ENCODE assay signal across 9 mouse cellular contexts in genomic region chr4:59928347-59928746, GRCm38 (mm10). TPM values are rescaled to one million over a fixed set of nuclear protein-coding genes. Genes with fewer than 3 reads are reported as not detected.
A peak's percentile ranks its signal among the peaks of the same experiment; 100 is the strongest.
DNase-seq lines count a peak whose midpoint lies in the region; ATAC-seq and TF ChIP-seq lines count a peak whose summit lies in the region.
"Had no signal": no experiment of that assay in that cellular context is flagged by ENCODE, and none has a peak within 500 bp of the region (broad histone marks: within the 10 kb centered on the region; RNA-seq: fewer than 3 reads in every experiment).

No protein-coding gene starts in this region.

- peak; percentile 91 for TF ChIP-seq RAD21 in MEL (IDR thresholded peaks at IDR 0.05; ENCODE audit: low read depth, low read length)

- DNase-seq in MEL (ENCODE audit: low read depth, low spot score) = peak; percentile 90
- peak; percentile 73 for DNase-seq in c-Kit-positive CD71-negative TER-119-negative erythroid progenitor cells, embryonic 14.5 days (ENCODE audit: low read depth)
- peak; percentile 47 for DNase-seq in forebrain, postnatal 0 days
- DNase-seq in layer of hippocampus, adult 9-11 months = peak; percentile 78
- peak; percentile 80 to 83 for DNase-seq in lung, postnatal 4 days

- no peak overlapping the region for H3K4me3 ChIP-seq in MEL (ENCODE audit: control insufficient read depth in 1 of 2, insufficient read depth in 1 of 2, low read depth in 2 of 2, low read length in 2 of 2)
- no peak overlapping the region for H3K4me3 ChIP-seq in forebrain, postnatal 0 days (ENCODE audit: low read depth, low read length)
- no peak overlapping the region for H3K4me3 ChIP-seq in hindbrain, embryonic 13.5 days
- no peak overlapping the region for H3K4me3 ChIP-seq in small intestine, adult 2 months (ENCODE audit: low read depth, low read length)

- no peaks in the 10 kb centered on the region for H3K4me1 ChIP-seq in MEL (ENCODE audit: control insufficient read depth in 1 of 2, insufficient read depth in 2 of 2, low read length in 2 of 2)
- no peaks in the 10 kb centered on the region for H3K4me1 ChIP-seq in forebrain, postnatal 0 days (ENCODE audit: insufficient read depth)
- no peaks in the 10 kb centered on the region for H3K4me1 ChIP-seq in hindbrain, embryonic 13.5 days (replicated peaks)
- H3K4me1 ChIP-seq in small intestine, adult 2 months (ENCODE audit: control insufficient read depth, insufficient read depth, insufficient read length, low read length) = no peaks in the 10 kb centered on the region

- TF ChIP-seq POLR2A in MEL (IDR thresholded peaks at IDR 0.05; ENCODE audit: control insufficient read depth in 1 of 2, insufficient read depth in 1 of 2, low read depth in 1 of 2, low read length in 2 of 2, poor library complexity in 1 of 2) = no peak
- TF ChIP-seq POLR2A in small intestine, adult 2 months (IDR thresholded peaks at IDR 0.05; ENCODE audit: low read depth, low read length) = no peak

- H3K79me2 ChIP-seq in MEL (ENCODE audit: control insufficient read depth, insufficient read depth, low read length, poor library complexity) = no peaks in the 10 kb centered on the region

- TF ChIP-seq EP300 in MEL (IDR thresholded peaks at IDR 0.05; ENCODE audit: low read depth in 1 of 2, low read length in 2 of 2) = no peak

- no peak overlapping the region for H3K9ac ChIP-seq in MEL (ENCODE audit: control insufficient read depth, low read depth, low read length, poor library complexity, severe bottlenecking)
- H3K9ac ChIP-seq in forebrain, postnatal 0 days = no peak overlapping the region
- no peak overlapping the region for H3K9ac ChIP-seq in hindbrain, embryonic 13.5 days

- TF ChIP-seq CTCF in MEL (IDR thresholded peaks at IDR 0.05 in 2 of 3, conservative IDR thresholded peaks at IDR 0.05 in 1 of 3; ENCODE audit: control insufficient read depth in 1 of 3, insufficient read depth in 1 of 3, low read depth in 2 of 3, low read length in 3 of 3, poor library complexity in 1 of 3, severe bottlenecking in 1 of 3) = peak; percentile 76 to 98 (median 80)
- peak; percentile 58 for TF ChIP-seq CTCF in forebrain, postnatal 0 days (IDR thresholded peaks at IDR 0.05; ENCODE audit: low read depth)
- peak; percentile 55; the same call in 1 of the 2 replicates for TF ChIP-seq CTCF in small intestine, adult 2 months (IDR thresholded peaks at IDR 0.05; ENCODE audit: extremely low read depth, insufficient read length, insufficient replicate concordance, low read depth, low read length)

- H3K9me3 ChIP-seq in MEL (replicated peaks; ENCODE audit: insufficient read depth, low read length) = no peaks in the 10 kb centered on the region
- H3K9me3 ChIP-seq in forebrain, postnatal 0 days (ENCODE audit: low read length) = no peaks in the 10 kb centered on the region
- H3K9me3 ChIP-seq in hindbrain, embryonic 13.5 days = no peaks in the 10 kb centered on the region

- peaks cover 0 to 7% of the 10 kb centered on the region in 2 experiments; a peak in 3 of 4 replicates for H3K27me3 ChIP-seq in MEL (ENCODE audit: control insufficient read depth in 1 of 2, insufficient read depth in 2 of 2, low read length in 2 of 2)
- no peaks in the 10 kb centered on the region for H3K27me3 ChIP-seq in forebrain, postnatal 0 days (ENCODE audit: insufficient read depth, low read length)
- no peaks in the 10 kb centered on the region for H3K27me3 ChIP-seq in hindbrain, embryonic 13.5 days
- H3K27me3 ChIP-seq in small intestine, adult 2 months (ENCODE audit: control insufficient read depth, insufficient read depth, low read length) = no peaks in the 10 kb centered on the region

- H3K36me3 ChIP-seq in MEL (ENCODE audit: control insufficient read depth in 1 of 2, insufficient read depth in 2 of 2, low read length in 2 of 2) = no peaks in the 10 kb centered on the region
- no peaks in the 10 kb centered on the region for H3K36me3 ChIP-seq in forebrain, postnatal 0 days (ENCODE audit: insufficient read depth)
- no peaks in the 10 kb centered on the region for H3K36me3 ChIP-seq in hindbrain, embryonic 13.5 days
- no peaks in the 10 kb centered on the region for H3K36me3 ChIP-seq in small intestine, adult 2 months (ENCODE audit: control insufficient read depth, insufficient read depth, low read length)

- 24% methylated on average over 6 of the region's 6 CpGs for WGBS in forebrain, postnatal 0 days
- 23% methylated on average over 6 of the region's 6 CpGs for WGBS in hindbrain, embryonic 13.5 days
- 11% methylated on average over 6 of the region's 6 CpGs for WGBS in small intestine, adult 2 months

- no peak overlapping the region for H3K27ac ChIP-seq in MEL (ENCODE audit: control insufficient read depth, low read depth, low read length)
- no peak overlapping the region for H3K27ac ChIP-seq in forebrain, postnatal 0 days (ENCODE audit: low read depth, low read length)
- no peak overlapping the region for H3K27ac ChIP-seq in hindbrain, embryonic 13.5 days
- H3K27ac ChIP-seq in small intestine, adult 2 months (ENCODE audit: insufficient read depth, low read depth, low read length) = no peak overlapping the region

- no peak overlapping the region for H3K4me2 ChIP-seq in forebrain, postnatal 0 days (ENCODE audit: low read depth)
- H3K4me2 ChIP-seq in hindbrain, embryonic 13.5 days = no peak overlapping the region

- peak; percentile 54; the same call in 1 of the 2 replicates for ATAC-seq in forebrain, postnatal 0 days
- peak; percentile 50; the same call in 1 of the 2 replicates for ATAC-seq in hindbrain, embryonic 13.5 days (ENCODE audit: low FRiP score)
- no peak for ATAC-seq in erythroid progenitor cell, adult 5-6 weeks (replicated peaks; ENCODE audit: low FRiP score, poor library complexity, severe bottlenecking)

TF ChIP-seq in MEL, 35 proteins besides CTCF, POLR2A, EP300 and RAD21:
- TF ChIP-seq USF1 (IDR thresholded peaks at IDR 0.05; ENCODE audit: low read depth, low read length) (no peak), CHD1 (IDR thresholded peaks at IDR 0.05; ENCODE audit: low read depth, low read length) (no peak), MAX (IDR thresholded peaks at IDR 0.05; ENCODE audit: low read length) (no peak), SMC3 (IDR thresholded peaks at IDR 0.05; ENCODE audit: low read depth, low read length) (peak; percentile 95), ZC3H11A (IDR thresholded peaks at IDR 0.05; ENCODE audit: low read depth, low read length) (peak; percentile 85), MYC (IDR thresholded peaks at IDR 0.05; ENCODE audit: low read depth, low read length) (peak; percentile 95), NRF1 (IDR thresholded peaks at IDR 0.05; ENCODE audit: insufficient read depth, low read depth, low read length, poor library complexity, severe bottlenecking) (no peak), ZNF384 (IDR thresholded peaks at IDR 0.05; ENCODE audit: low read depth, low read length) (peak; percentile 99), POLR2AphosphoS2 (IDR thresholded peaks at IDR 0.05; ENCODE audit: low read length) (no peak)

RNA-seq across cellular contexts. Expression of gene Slc46a2, which starts 13.5 kb away (rescaled TPM):
- not detected in 2 replicates for total RNA-seq in MEL (2012; rRNA removed)
- polyA plus RNA-seq in MEL (2012; ENCODE audit: insufficient read depth in 1 of 2, insufficient read length in 2 of 2, low read depth in 1 of 2, low replicate concordance in 2 of 2, missing spikeins in 1 of 2) = not detected
- not detected in 2 replicates for total RNA-seq in forebrain, postnatal 0 days (2014; rRNA removed)
- 0.05 and 0.12 TPM in 2 replicates for polyA plus RNA-seq in forebrain, postnatal 0 days (2015; fragmentation: Nextera tagmentation; extraction: Ambion mirVana)
- 0.08 TPM in 1 of 2 replicates, not detected in the other for polyA plus RNA-seq in hindbrain, embryonic 13.5 days (2015; fragmentation: Nextera tagmentation; extraction: Ambion mirVana)
- not detected in 2 replicates for polyA plus RNA-seq in small intestine, adult 2 months (2012; rRNA removed)
- total RNA-seq in erythroid progenitor cell, adult 5-6 weeks (2015; ENCODE audit: low replicate concordance) = not detected in 2 replicates
- total RNA-seq in erythroid progenitor cell, adult 5-6 weeks (2017; ENCODE audit: low replicate concordance) = not detected in 2 replicates
- polyA plus RNA-seq: liver, embryonic 16.5 days had no signal

RNA-seq across cellular contexts. Expression of gene Mup4, which starts 32.2 kb away (rescaled TPM):
- total RNA-seq in MEL (2012; rRNA removed) = not detected in 2 replicates
- not detected for polyA plus RNA-seq in MEL (2012; ENCODE audit: insufficient read depth in 1 of 2, insufficient read length in 2 of 2, low read depth in 1 of 2, low replicate concordance in 2 of 2, missing spikeins in 1 of 2)
- not detected in 2 replicates for total RNA-seq in forebrain, postnatal 0 days (2014; rRNA removed)
- not detected in 2 replicates for polyA plus RNA-seq in forebrain, postnatal 0 days (2015; fragmentation: Nextera tagmentation; extraction: Ambion mirVana)
- polyA plus RNA-seq in hindbrain, embryonic 13.5 days (2015; fragmentation: Nextera tagmentation; extraction: Ambion mirVana) = not detected in 2 replicates
- polyA plus RNA-seq in small intestine, adult 2 months (2012; rRNA removed) = not detected in 2 replicates
- total RNA-seq in erythroid progenitor cell, adult 5-6 weeks (2015; ENCODE audit: low replicate concordance) = not detected in 2 replicates
- not detected in 2 replicates for total RNA-seq in erythroid progenitor cell, adult 5-6 weeks (2017; ENCODE audit: low replicate concordance)
- polyA plus RNA-seq: liver, embryonic 16.5 days had no signal

RNA-seq across cellular contexts. Expression of gene Mup6, which starts 35.7 kb away (rescaled TPM):
- not detected in 2 replicates for total RNA-seq in MEL (2012; rRNA removed)
- not detected for polyA plus RNA-seq in MEL (2012; ENCODE audit: insufficient read depth in 1 of 2, insufficient read length in 2 of 2, low read depth in 1 of 2, low replicate concordance in 2 of 2, missing spikeins in 1 of 2)
- not detected in 2 replicates for total RNA-seq in forebrain, postnatal 0 days (2014; rRNA removed)
- not detected in 2 replicates for polyA plus RNA-seq in forebrain, postnatal 0 days (2015; fragmentation: Nextera tagmentation; extraction: Ambion mirVana)
- polyA plus RNA-seq in hindbrain, embryonic 13.5 days (2015; fragmentation: Nextera tagmentation; extraction: Ambion mirVana) = not detected in 2 replicates
- polyA plus RNA-seq in small intestine, adult 2 months (2012; rRNA removed) = not detected in 2 replicates
- not detected in 2 replicates for total RNA-seq in erythroid progenitor cell, adult 5-6 weeks (2015; ENCODE audit: low replicate concordance)
- total RNA-seq in erythroid progenitor cell, adult 5-6 weeks (2017; ENCODE audit: low replicate concordance) = not detected in 2 replicates
- polyA plus RNA-seq: liver, embryonic 16.5 days had no signal
